Mouse (Mus musculus) adipocyte (in vitro differentiated cells): ENCODE results near the gene Gm17079.
A peak's percentile ranks its signal among the peaks of the same experiment; 100 is the strongest.
"Not testable (repeated sequence)": the region's sequence is repeated elsewhere in the genome, so short reads cannot be mapped to it uniquely, and the experiment has no call there.

Source experiments
- DNase-seq: peaks from one replicate; pipeline ENCODE4 v3.0.0-alpha.2; 2016; ENCODE audit warnings: low spot score

Gm17079 gene

DNA sequence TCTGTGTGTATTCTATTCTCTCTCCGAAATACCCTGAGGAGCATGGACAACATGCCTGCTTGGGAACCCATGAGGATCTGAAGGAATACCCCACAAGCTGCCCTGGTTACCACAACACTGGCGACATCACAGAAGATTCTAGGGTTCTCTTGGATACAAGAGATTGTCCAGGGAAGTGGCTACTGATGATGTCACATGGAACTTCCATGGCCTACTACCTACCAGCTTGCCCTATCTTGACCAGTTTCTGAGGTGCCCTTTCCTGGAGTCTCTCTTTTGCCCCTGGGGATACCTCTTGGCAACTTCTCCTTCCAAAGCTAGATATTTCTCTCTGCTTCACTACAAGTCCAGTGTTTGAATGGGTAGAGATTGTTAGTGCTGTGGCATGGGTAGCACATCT, at the start of gene Gm17079:
Gene Gm17079 (minus strand): TSS at position 101 of the 400 bp plus-strand sequence.
- not testable (repeated sequence) for DNase-seq

DNA sequence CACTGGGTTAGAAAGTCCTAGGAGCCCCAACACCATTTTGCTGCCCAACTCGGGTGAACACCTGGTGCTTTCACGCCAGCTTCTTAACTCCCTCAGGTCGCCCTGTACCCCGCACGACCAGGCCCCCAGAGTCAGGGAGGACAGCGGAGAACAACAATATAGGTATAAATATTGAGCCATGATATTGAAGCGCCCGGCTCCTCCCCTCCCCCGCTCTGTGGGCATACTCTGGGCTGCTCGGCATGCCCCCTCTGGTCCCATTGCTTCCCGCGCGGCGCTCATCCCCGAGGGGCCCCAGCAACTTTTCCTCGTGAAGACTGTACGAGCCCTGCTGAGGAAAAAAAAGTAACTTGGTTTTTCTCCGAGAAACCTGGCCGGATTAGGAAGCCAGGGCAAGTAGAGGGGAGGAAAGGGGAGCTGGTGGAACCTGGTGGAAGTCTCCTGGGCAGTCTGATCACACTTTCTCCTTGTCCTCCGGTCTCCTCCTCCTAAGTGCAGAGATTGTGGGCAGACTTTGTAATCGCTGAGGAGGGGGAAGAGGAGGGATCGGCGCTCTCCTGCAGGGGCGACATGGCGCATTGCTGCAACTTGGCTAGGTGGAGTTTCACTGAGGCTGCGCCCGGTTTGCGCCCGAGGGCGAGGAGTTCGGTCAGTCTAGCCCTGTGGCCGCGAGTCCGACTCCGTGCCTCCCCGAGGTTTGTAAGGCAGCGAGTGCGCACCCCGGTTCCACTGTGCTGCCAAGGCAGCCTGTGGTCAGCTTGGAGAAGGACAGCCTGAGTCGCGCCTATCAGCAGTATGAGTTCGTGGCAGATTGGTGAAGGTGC, 45.3 kb upstream of the Gm17079 start:
- DNase-seq, result peak; percentile 1

DNA sequence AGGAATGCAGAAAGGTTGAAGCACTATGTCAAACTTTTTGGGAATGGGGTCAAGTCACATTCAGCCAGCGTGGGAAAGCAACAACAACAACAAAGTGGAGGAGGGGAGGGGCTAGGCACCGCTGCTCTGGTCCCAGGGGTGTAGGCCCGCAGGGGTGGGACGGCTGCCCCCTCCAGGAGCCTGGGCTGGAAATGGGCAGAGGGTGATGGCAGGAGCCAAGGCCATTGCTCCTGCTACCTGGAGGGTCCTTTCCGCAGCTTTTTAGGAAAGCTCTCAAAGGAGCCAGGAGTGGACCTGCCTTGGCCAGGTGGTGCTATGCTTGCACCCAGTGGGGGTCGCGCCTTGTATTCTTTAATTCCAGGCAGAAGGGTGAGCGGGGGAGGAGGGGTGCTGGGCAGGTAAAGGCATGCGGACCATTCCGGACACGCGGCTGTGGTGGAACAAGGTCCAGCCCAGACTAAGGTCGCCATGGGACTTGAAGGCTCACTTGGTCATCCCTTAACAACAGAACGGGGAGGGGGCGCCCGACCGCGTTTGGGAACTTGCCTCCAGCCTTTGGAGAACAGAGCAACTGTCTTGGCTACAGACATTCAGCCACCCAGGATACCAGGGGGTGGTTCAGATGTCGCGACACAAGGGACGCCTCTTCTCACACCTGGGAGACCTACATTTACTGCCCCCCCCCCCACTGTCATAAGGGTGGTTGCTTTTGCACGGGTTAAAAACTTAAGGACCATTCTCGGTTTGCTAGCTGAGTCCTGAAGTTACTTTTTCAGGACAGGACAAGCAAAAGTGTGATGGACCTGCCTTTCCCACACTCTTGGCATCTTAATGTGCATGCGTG, 44.1 kb upstream of the Gm17079 start:
- DNase-seq, result peak; percentile 0

DNA sequence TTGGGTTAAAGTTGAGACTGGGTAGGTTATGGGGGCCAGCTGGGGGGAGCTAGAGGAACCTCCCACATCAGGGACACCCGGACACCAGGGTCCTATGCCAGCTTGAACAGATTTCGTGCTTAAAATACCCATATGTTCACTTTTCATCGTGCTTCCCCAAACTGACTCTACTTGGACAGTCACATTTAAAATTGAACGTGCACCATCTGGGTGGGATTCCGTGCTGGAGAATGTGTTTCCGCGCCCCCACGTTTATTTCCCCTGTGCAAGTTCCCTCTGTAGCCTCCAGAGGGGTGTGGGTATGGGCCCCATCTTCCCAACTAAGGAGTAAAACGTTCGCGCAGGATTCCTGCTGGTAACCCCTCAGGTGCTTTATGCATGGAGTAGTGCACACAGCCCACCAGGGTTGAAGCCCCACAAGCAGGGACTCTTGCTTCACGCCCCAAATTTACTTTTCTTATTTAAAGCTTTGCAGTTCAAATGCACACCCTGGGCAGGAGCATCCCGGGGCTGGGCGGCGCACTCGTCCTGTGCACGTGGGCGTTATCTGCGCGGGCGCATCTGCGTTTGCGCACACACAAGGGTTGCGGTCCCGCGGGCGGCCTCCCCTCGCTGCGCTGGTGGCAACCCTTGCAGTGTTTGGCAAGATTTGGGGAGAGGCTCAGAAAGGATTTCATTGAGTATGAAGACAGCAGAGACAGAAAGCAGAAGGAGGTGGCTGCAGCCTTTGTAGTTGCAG, 43.3 kb upstream of the Gm17079 start:
- peak; percentile 0 for DNase-seq

DNA sequence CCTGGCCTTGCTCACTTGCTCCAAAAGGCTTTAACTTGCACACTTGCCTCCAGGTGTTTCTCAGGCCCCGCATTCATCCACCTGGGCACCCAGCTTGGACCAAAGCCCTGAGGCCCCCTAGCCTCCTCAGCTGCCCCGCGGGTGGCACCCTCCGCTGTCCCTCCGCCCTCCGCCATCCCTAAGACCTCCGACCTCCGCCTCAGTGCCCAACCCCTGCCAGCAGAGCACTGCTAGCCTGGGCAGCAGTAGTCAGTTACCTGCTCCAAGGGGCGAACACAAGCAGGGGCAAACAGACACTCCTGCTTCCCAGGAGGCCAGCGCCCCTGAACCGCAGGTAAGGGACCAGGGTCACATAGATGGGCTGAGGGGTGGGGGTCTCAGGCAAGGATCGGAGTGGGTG, 42.7 kb upstream of the Gm17079 start:
- no peak for DNase-seq

DNA sequence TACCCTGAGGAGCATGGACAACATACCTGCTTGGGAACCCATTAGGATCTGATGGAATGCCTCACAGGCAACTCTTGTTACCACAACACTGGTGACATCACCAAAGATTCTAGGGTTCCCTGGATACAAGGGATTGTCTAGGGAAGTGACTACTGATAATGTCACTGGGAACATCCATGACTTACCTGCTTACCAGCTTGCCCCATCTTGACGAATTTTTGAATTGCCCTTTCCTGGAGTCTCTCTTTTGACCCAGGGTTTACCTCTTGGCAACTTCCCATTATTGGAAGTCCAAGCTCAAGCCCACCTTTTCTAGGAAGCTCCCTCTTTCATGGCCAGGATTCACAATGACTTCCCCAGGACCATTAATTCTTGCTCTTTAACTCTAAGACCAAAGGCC, 21.8 kb upstream of the Gm17079 start, which contains the start of gene Gm5800:
Gene Gm5800 (minus strand): TSS at position 101 of the 400 bp plus-strand sequence.
- DNase-seq, result no peak

DNA sequence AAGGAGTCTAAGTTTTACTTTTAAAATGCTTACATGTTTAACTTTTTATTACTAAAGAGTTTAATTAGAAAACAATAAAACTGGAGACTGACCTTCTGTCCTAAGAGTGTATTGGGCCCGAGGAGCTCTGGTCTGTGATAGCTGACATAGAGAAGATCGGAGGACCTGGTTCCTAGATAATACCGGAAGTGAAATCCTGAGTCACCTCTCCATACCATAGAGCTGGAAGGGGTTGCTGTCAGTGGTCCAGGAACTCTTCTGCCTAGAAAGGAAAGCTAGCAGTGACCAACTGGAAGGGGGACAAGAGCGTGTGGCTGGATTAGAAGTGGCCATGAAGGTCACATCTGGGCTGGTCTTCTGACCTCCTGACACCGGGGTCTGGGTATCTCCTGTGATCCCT, 18.0 kb downstream of the Gm17079 start:
- no peak for DNase-seq
